Mouse (Mus musculus): Measurements from ENCODE around the gene Lgals4.

DNA sequence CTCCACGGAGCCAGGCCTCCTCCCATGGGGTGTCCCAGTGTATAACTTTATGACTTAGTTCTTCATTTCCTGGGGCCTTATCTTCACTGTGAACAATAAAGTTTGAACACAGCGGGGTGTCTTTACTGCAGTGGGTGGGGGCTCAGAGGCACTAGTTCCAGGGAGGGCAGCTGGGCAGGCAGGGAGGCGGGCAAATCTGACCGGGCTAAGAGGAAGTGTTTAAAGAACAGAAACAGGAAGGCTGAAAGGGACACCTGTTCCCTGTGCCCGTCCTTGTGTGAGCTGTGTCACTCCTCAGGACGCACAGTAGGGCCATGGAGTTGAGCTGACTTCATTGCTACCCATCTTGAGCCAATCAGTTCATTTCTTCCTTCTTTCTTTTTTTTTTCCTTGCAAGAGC is 1.5 kb upstream of the Lgals4 start:
- no peak for TF ChIP-seq CTCF (IDR thresholded peaks at IDR 0.05; ENCODE audit: low read depth)
- no peak for TF ChIP-seq EP300 (IDR thresholded peaks at IDR 0.05; ENCODE audit: low read depth)
